Mouse (Mus musculus): ENCODE measurements around the gene Tat. TPM values are rescaled to one million over a fixed set of nuclear protein-coding genes. Genes with fewer than 3 reads are reported as not detected.
A peak's percentile ranks its signal among the peaks of the same experiment; 100 is the strongest.
"Not testable (repeated sequence)": the region's sequence is repeated elsewhere in the genome, so short reads cannot be mapped to it uniquely, and the experiment has no call there.

Gene Tat
- polyA plus RNA-seq, 1 experiment = not detected

DNA sequence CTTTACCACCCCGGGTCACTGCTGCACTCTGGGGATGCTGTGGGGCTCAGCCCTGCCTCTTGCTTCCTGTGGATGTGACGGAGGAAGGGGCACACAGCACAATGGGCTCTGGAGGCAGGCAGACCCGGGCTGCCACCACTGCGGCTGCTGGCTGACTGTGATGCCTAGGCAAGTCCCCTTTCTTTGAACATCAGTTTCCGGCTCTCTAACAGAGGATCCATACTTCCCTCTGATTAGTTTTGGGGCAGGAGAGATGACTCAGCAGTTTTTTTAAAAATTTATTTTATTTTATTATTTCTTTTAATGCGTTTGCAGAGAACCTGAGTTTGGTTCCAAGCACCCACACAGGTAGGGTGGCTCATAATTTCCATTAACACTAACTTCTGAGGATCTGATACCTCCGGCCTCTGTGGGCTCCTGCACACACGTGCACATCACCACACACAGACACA, 18.8 kb downstream of the Tat start:
- no peaks in the 10 kb centered on the region for H3K27me3 ChIP-seq (replicated peaks; ENCODE audit: control insufficient read depth, insufficient read depth, low read length)
- no peak for DNase-seq
- no peak overlapping the region for H3K4me3 ChIP-seq (ENCODE audit: insufficient read depth, low read depth, low read length)
- WGBS = 67% methylated on average over 8 of the region's 8 CpGs
- TF ChIP-seq CTCF (conservative IDR thresholded peaks at IDR 0.05; ENCODE audit: insufficient read depth, insufficient read length, low read depth, low read length) = no peak
- TF ChIP-seq POLR2A (IDR thresholded peaks at IDR 0.05; ENCODE audit: low read depth, low read length) = no peak
- no peaks in the 10 kb centered on the region for H3K4me1 ChIP-seq (ENCODE audit: control insufficient read depth, insufficient read depth, low read length)
- H3K36me3 ChIP-seq (ENCODE audit: control insufficient read depth, insufficient read depth, low read length) = no peaks in the 10 kb centered on the region
- no peak overlapping the region for H3K27ac ChIP-seq (ENCODE audit: insufficient read depth, low read depth, low read length)

DNA sequence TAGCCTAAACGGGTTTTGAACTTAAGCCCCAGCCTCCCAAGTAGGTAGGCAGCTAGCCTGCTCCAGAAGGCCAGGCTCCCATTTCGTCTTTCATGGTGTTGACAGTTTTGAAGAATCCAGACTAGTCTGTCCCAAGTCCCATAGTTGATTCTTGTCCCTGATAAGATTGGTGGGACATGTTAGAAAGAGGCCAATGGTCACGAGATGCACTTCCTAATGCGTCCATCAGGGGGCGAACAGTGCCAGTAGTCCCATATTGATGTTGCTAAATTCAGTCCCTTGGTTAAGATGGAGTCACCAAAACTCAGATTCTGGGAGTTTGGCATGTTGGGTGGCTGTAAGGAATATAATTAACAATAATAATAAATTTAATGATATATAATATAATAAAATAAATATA, 20.6 kb downstream of the Tat start:
- DNase-seq = peak; percentile 47
- no peaks in the 10 kb centered on the region for H3K27me3 ChIP-seq (replicated peaks; ENCODE audit: control insufficient read depth, insufficient read depth, low read length)
- no peak overlapping the region for H3K4me3 ChIP-seq (ENCODE audit: insufficient read depth, low read depth, low read length)
- TF ChIP-seq CTCF (conservative IDR thresholded peaks at IDR 0.05; ENCODE audit: insufficient read depth, insufficient read length, low read depth, low read length) = peak; percentile 89
- TF ChIP-seq POLR2A (IDR thresholded peaks at IDR 0.05; ENCODE audit: low read depth, low read length) = no peak
- no peak overlapping the region for H3K27ac ChIP-seq (ENCODE audit: insufficient read depth, low read depth, low read length)
- WGBS = 32% methylated on average over 5 of the region's 5 CpGs
- H3K36me3 ChIP-seq (ENCODE audit: control insufficient read depth, insufficient read depth, low read length) = no peaks in the 10 kb centered on the region
- H3K4me1 ChIP-seq (ENCODE audit: control insufficient read depth, insufficient read depth, low read length) = no peaks in the 10 kb centered on the region

DNA sequence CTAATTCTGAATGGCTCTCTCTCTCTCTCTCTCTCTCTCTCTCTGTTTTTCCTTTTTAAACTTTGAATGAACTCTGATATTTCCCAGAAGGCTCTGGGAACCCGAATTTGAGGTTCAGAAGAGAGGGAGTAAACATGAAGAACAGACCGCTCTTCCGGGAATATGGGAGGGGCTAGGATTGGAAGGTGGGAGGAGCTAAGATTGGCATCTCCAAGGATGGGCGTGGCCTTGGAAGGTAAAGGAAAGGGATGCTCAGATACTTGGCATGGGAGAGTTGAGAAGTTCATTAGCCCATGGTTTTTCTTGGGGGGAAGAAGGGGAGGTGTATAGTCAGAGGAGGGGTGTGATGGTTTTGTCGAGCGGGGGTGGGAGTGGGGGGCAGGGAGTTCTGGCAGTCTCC, 31.8 kb downstream of the Tat start:
- Histone ChIP-seq H3K4me3 (ENCODE audit: insufficient read depth, low read depth, low read length) (no peak overlapping the region), H3K27ac (ENCODE audit: insufficient read depth, low read depth, low read length) (no peak overlapping the region), H3K36me3 (ENCODE audit: control insufficient read depth, insufficient read depth, low read length) (no peaks in the 10 kb centered on the region), H3K27me3 (replicated peaks; ENCODE audit: control insufficient read depth, insufficient read depth, low read length) (no peaks in the 10 kb centered on the region), H3K4me1 (ENCODE audit: control insufficient read depth, insufficient read depth, low read length) (no peaks in the 10 kb centered on the region)
- no peak for DNase-seq
- TF ChIP-seq POLR2A (IDR thresholded peaks at IDR 0.05; ENCODE audit: low read depth, low read length) = no peak
- TF ChIP-seq CTCF (conservative IDR thresholded peaks at IDR 0.05; ENCODE audit: insufficient read depth, insufficient read length, low read depth, low read length) = no peak
- WGBS = 56% methylated on average over 6 of the region's 6 CpGs

DNA sequence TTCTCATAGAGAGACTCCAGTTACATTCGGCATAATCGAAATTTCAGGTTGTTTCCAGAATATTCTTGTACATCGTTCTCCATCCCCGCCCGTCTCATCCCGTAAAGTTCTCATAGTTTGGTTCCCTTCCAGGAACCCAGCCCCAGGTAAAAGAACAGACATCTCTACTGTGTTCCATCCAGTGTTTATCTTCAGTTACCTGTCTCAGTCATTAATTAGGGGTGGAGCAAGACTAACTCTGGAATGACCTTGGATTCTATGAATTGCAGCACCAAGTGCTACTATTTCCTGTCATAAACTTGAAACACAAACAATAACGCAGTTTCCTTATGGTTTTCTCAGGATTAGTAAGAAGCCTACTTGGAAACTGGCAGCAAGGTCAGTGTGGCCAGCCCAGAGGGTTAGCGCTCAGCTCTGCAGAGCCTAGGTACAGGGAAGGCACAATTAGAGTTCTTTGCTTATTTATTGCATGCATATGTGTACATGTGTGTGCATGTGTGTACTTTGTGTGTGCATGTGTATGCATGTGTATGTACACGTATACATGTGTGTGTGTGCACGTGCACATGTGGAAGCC, 32.6 kb downstream of the Tat start:
- 91% methylated on average over 10 of the region's 10 CpGs for WGBS
- Histone ChIP-seq H3K4me1 (ENCODE audit: control insufficient read depth, insufficient read depth, low read length) (no peaks in the 10 kb centered on the region), H3K4me3 (ENCODE audit: insufficient read depth, low read depth, low read length) (no peak overlapping the region), H3K27ac (ENCODE audit: insufficient read depth, low read depth, low read length) (no peak overlapping the region), H3K36me3 (ENCODE audit: control insufficient read depth, insufficient read depth, low read length) (no peaks in the 10 kb centered on the region), H3K27me3 (replicated peaks; ENCODE audit: control insufficient read depth, insufficient read depth, low read length) (no peaks in the 10 kb centered on the region)
- no peak for DNase-seq
- TF ChIP-seq POLR2A (IDR thresholded peaks at IDR 0.05; ENCODE audit: low read depth, low read length) (no peak), CTCF (conservative IDR thresholded peaks at IDR 0.05; ENCODE audit: insufficient read depth, insufficient read length, low read depth, low read length) (no peak)

DNA sequence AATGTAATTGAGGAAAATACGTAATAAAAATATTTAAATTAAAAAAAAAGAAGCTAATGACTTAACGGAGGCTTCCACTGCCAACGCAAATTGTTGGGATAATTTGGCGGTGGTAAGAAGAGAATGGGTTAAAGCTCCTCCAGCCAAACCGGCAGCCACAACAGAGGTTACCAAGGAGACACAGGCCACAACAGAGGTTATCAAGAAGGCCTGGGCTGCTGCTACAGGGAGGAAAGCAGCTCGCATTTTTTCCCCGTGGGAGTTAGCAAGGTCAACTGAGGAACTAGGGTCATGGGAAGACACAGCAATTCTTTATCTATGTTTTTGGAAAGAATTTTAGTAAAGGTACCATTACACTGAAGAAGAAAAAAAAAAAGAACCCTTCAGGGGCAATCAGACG, 43.5 kb downstream of the Tat start:
- not testable (repeated sequence) for H3K4me1 ChIP-seq (ENCODE audit: control insufficient read depth, insufficient read depth, low read length); H3K36me3 ChIP-seq (ENCODE audit: control insufficient read depth, insufficient read depth, low read length); H3K27me3 ChIP-seq (replicated peaks; ENCODE audit: control insufficient read depth, insufficient read depth, low read length); H3K27ac ChIP-seq (ENCODE audit: insufficient read depth, low read depth, low read length); H3K4me3 ChIP-seq (ENCODE audit: insufficient read depth, low read depth, low read length)
- peak; percentile 8 for DNase-seq
- WGBS = 43% methylated on average over 8 of the region's 8 CpGs

DNA sequence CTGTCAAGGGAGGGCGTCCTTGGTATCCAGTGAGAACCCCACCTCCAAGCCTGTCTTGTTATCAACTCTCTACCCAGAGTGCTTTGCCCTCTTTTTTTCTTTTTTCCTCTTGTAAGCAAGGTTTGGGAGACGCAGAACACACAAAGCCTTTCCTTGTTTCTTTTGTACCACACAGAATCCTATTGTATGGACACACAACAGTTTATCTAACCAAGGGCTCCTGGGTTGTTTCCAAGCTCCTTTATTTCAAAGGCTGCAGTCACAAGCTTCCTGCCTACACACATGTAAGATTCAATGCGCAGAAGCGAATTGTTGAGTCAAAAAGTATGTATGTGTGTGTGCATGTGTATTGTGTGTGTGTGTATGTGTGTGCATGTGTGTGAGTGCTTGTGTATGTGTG, 44.1 kb downstream of the Tat start:
- H3K36me3 ChIP-seq (ENCODE audit: control insufficient read depth, insufficient read depth, low read length) = no peaks in the 10 kb centered on the region
- no peak for DNase-seq
- TF ChIP-seq POLR2A (IDR thresholded peaks at IDR 0.05; ENCODE audit: low read depth, low read length) = no peak
- TF ChIP-seq CTCF (conservative IDR thresholded peaks at IDR 0.05; ENCODE audit: insufficient read depth, insufficient read length, low read depth, low read length) = no peak
- H3K4me3 ChIP-seq (ENCODE audit: insufficient read depth, low read depth, low read length) = no peak overlapping the region
- H3K27me3 ChIP-seq (replicated peaks; ENCODE audit: control insufficient read depth, insufficient read depth, low read length) = no peaks in the 10 kb centered on the region
- 82% methylated on average over 4 of the region's 4 CpGs for WGBS
- no peak overlapping the region for H3K27ac ChIP-seq (ENCODE audit: insufficient read depth, low read depth, low read length)
- H3K4me1 ChIP-seq (ENCODE audit: control insufficient read depth, insufficient read depth, low read length) = no peaks in the 10 kb centered on the region

DNA sequence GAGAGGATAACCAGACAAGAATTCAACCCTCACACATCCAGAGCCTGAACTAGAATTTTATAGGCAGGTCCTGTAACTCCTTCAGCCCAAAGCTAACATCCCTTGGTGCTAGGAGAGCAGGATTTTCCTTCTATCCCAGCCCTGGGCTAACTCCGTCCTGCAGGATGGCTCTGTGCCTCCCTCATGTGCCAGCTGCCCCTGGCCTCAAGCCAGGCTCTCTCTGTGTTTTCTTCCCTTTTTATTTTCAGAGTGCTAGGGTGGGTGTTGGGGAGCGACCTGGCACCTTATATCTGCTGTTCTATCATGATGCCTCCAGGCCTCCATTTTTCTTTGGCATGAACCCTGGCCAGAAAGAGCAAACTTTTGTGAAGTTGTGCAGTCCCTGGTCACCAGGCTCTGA, 45.9 kb downstream of the Tat start:
- no peak for TF ChIP-seq POLR2A (IDR thresholded peaks at IDR 0.05; ENCODE audit: low read depth, low read length)
- no peak for TF ChIP-seq CTCF (conservative IDR thresholded peaks at IDR 0.05; ENCODE audit: insufficient read depth, insufficient read length, low read depth, low read length)
- DNase-seq = no peak
- Histone ChIP-seq H3K36me3 (ENCODE audit: control insufficient read depth, insufficient read depth, low read length) (no peaks in the 10 kb centered on the region), H3K27me3 (replicated peaks; ENCODE audit: control insufficient read depth, insufficient read depth, low read length) (no peaks in the 10 kb centered on the region), H3K4me3 (ENCODE audit: insufficient read depth, low read depth, low read length) (no peak overlapping the region), H3K4me1 (ENCODE audit: control insufficient read depth, insufficient read depth, low read length) (no peaks in the 10 kb centered on the region), H3K27ac (ENCODE audit: insufficient read depth, low read depth, low read length) (no peak overlapping the region)
- WGBS = 66% methylated on average over 2 of the region's 2 CpGs

DNA sequence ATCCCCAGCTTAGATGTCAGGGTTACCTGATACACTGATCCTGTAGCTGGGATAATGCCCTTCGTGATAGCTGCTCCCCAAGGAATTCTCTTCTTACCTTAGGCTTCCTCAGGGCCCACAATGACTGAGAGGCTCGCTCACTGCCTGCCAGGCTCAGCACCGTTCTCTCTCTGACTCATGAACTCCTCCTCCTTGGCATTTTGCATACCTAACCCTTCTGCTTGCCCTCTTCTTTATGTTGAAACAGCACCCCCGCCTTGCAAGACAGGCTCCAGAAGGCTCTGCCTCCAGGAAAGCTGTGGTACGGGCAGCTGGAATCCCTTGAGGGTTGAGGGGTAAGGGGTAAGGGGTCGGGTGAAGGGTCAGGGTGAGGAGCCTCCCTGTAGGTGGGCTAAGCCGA, 49.0 kb downstream of the Tat start:
- Histone ChIP-seq H3K36me3 (ENCODE audit: control insufficient read depth, insufficient read depth, low read length) (no peaks in the 10 kb centered on the region), H3K4me3 (ENCODE audit: insufficient read depth, low read depth, low read length) (no peak overlapping the region), H3K27me3 (replicated peaks; ENCODE audit: control insufficient read depth, insufficient read depth, low read length) (no peaks in the 10 kb centered on the region), H3K27ac (ENCODE audit: insufficient read depth, low read depth, low read length) (no peak overlapping the region), H3K4me1 (ENCODE audit: control insufficient read depth, insufficient read depth, low read length) (no peaks in the 10 kb centered on the region)
- no peak for TF ChIP-seq CTCF (conservative IDR thresholded peaks at IDR 0.05; ENCODE audit: insufficient read depth, insufficient read length, low read depth, low read length)
- TF ChIP-seq POLR2A (IDR thresholded peaks at IDR 0.05; ENCODE audit: low read depth, low read length) = no peak
- no peak for DNase-seq
- 29% methylated on average over 7 of the region's 7 CpGs for WGBS

All from kidney, adult 2 months (tissue).